Mouse (Mus musculus) frontal cortex, postnatal 14 days (tissue): ENCODE measurements around the gene Lgmn.

Source experiments
- DNase-seq, 2 experiments: peaks; one replicate each; pipeline ENCODE4 v3.0.0; 2022; ENCODE audit warnings: low spot score in 2 of 2

Gene Lgmn

GRCm38 (mm10) chr12:102439632-102440023, at the start of gene Lgmn:
Gene Lgmn, minus strand, starts transcription at chr12:102439813.
- DNase-seq: peak; percentile 98 to 99

- DNase-seq: no peak
Measured at GRCm38 (mm10) chr12:102484946-102485345, 45.3 kb upstream of the Lgmn start.

GRCm38 (mm10) chr12:102480481-102480880, 40.9 kb upstream of the Lgmn start:
- no peak for DNase-seq

- no peak for DNase-seq
Measured at GRCm38 (mm10) chr12:102474411-102474810, 34.8 kb upstream of the Lgmn start.

- DNase-seq: peak; percentile 91 to 95
Measured at GRCm38 (mm10) chr12:102468894-102469764, 29.5 kb upstream of the Lgmn start, which contains the start of gene Golga5. Gene Golga5, plus strand, starts transcription at chr12:102469135.

DNA sequence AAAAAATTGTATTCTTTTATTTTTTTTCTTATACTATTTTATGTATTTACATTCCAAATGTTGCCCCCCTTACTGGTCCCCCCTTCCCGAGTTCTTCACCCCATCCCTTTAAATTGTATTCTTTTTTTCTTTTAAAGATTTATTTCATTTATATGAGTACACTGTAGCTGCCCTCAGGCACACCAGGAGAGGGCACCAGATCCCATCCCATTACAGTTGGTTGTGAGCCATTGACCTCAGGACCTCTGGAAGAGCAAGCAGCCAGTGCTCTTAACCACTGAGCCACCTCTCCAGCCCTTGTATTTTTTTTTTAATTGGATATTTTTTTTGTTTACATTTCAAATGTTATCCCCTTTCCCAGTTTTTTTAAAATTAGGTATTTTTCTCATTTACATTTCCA, 28.5 kb upstream of the Lgmn start:
- DNase-seq: no peak

- no peak for DNase-seq
Measured at GRCm38 (mm10) chr12:102464650-102465049, 25.0 kb upstream of the Lgmn start.

DNA sequence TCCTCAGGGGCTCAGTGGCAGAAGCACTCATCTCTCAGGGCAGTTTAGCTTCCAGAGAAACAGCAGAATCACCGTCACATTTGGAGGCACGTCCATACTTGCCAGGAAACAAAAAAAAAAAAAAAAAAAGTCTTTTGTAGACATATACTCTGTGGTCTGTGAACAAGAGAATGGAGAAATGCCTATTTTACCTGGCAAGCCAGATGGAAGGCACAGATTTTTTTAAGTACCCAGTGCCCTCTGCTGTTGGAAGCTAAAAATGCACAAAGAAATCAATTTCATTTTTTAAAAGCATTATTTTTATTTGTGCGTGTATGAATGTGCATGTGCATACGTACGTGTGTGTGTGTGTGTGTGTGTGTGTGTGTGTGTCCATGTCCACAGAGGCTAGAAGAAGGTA, 21.6 kb upstream of the Lgmn start:
- no peak for DNase-seq

- no peak for DNase-seq
Measured at GRCm38 (mm10) chr12:102460014-102460413, 20.4 kb upstream of the Lgmn start.

GRCm38 (mm10) chr12:102456467-102457193, 17.0 kb upstream of the Lgmn start:
- no peak for DNase-seq

DNA sequence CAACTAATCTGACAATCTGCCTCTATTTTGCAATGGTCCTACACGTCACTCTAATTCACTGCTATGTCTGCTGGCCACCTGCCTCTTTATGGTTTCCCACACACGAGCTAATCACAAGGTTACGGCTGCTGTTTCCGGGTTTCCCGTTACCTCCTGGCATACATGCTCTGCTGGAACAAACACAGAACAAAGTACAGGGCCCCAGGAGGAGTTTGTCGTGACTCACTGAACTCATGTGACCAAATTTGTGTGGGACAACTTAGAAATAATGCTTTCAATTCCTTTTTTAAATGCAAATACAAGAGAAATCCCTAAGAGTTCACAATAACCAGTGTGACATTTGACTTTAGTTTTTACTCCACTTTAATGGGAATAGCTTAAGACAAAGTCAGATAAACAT, 14.0 kb upstream of the Lgmn start:
- DNase-seq: no peak

DNA sequence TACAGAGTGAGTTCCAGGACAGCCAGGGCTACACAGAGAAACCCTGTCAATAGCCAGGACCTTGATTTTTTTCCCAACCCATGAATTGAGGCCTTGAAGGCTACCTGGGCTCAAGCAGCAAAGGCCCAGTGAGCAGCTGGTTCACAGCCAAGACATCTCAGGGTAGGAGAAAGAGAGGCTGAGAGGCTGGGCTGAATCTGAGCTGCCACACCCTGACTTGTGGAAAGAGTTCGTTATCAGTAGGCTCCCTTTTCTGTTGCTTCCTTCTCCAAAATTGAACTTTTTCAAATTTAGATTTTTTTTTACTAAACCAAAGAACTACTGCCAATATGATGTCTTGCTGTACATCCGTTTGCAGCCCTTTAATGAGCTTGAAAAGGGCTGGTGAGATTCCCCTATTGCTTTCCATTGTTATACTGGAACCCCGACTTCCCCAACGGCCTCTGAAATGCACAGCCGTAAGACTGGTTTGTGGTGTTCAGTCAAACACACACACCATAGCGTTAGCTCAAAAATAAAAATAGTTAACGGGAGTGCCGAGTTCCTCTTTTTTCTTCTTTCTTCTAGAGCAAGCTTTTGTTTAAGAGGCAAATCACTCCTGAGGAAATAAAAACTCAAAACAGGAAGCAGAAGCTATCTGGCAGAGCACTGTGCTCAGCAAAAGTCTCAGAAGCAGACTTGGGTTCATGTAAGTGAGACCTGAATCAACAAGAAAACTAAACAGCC, 11.7 kb upstream of the Lgmn start:
- DNase-seq: no peak

DNA sequence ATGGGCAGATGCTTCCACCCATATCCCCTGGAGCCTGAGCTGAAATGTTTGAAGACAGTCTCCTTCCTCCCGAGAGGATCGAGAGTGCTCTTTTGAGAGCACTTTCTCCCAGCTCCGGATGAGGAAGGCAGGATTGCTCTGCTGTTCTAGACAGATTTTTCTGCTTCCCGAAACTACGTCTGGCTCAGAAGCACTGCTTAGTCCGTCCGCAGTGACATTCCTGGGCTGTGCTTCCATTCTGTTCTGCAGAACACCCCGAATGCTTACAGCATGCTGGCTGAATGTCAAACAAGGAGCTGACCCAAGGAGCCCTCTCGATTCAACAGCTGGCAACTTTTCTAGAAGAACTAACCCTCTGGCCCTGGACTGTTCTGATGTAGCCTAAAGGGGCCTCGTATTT, 10.8 kb upstream of the Lgmn start:
- no peak for DNase-seq

GRCm38 (mm10) chr12:102445436-102445835, 5.8 kb upstream of the Lgmn start:
- no peak for DNase-seq

DNA sequence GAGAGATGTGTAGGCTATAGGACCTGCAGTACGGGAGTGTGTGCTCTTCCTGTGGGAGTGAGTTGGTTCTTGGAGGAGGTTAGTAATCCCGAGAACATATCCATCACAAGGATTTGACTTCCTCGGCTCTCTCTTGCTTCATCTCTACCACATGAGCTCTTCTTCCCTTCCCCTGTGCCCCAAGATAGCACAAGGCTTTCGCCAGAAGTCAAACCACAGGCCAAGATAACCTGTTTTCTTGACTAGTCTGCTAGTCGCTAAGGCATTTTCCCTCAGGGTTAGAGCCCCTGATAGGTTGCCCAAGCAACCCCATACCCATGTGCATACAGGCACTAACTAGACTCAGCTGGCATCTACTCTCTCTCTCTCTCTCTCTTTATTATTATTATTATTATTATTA, 4.1 kb upstream of the Lgmn start:
- no peak for DNase-seq

DNA sequence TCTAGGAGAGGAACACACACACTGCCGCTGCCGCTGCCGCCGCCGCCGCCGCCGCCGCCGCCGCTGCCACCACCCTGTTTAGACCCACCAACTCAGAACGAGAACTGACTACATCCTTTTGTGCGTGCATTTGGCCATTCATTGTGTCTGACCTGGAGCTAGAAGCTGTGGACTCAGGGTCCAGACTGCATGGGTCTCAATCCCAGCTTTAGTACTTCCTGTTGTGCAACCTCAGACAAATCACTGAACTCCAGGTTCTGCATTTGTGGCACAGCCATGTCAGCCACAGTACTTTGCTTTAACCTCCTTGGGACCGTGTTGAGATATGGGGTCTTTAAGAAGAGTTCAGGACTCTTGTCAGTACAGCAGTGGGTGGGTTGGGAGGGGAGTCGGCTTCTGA, 3.0 kb upstream of the Lgmn start:
- DNase-seq: no peak

DNA sequence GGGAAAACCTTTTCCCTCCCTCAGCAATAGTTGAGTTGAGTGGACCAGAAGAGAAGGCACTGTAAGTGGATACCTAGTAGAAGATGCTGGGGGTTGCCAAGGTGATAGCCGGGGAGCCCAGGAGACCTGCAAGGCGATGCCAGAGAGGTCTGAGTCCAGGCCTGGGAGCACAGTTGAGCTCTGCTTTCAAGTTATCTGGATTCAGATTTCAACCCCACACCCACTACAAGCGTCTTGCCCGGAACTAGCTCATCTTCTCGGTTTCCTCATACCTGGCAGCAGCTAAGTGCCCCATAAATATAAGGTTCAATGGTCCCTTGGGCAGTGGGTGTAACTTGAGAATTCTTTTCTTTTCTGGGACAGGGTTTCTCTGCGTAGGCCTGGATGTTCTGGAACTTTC, 1.5 kb upstream of the Lgmn start:
- no peak for DNase-seq

GRCm38 (mm10) chr12:102440551-102440950, 938 bp upstream of the Lgmn start:
- DNase-seq: no peak

GRCm38 (mm10) chr12:102438983-102439631, 506 bp downstream of the Lgmn start:
- DNase-seq: no peak

- no peak for DNase-seq
Measured at GRCm38 (mm10) chr12:102437952-102438351, 1.7 kb downstream of the Lgmn start.

GRCm38 (mm10) chr12:102436939-102437526, 2.6 kb downstream of the Lgmn start:
- no peak for DNase-seq
